In genomic region chr14:76601654-76602053, GRCm38 (mm10) we compare ENCODE assay signal across 23 mouse cellular contexts. TPM values are rescaled to one million over a fixed set of nuclear protein-coding genes. Genes with fewer than 3 reads are reported as not detected.
DNase-seq lines count a peak whose midpoint lies in the region; ATAC-seq and TF ChIP-seq lines count a peak whose summit lies in the region.
"Had no signal": no experiment of that assay in that cellular context is flagged by ENCODE, and none has a peak within 500 bp of the region (broad histone marks: within the 10 kb centered on the region; RNA-seq: fewer than 3 reads in every experiment).

No protein-coding gene starts in this region.

- H3K27ac ChIP-seq in kidney, embryonic 15.5 days = no peak overlapping the region
- peak overlapping the region; percentile 56; the same call in 1 of the 2 replicates for H3K27ac ChIP-seq in stomach, postnatal 0 days (replicated peaks)
- H3K27ac ChIP-seq: forebrain, embryonic 10.5 days; hindbrain, embryonic 14.5 days; intestine, embryonic 15.5 days; layer of hippocampus, adult 2 months; midbrain, embryonic 13.5 days; stomach, embryonic 15.5 days had no signal

- H3K9me3 ChIP-seq in kidney, embryonic 15.5 days (replicated peaks) = no peaks in the 10 kb centered on the region
- no peaks in the 10 kb centered on the region for H3K9me3 ChIP-seq in stomach, postnatal 0 days (ENCODE audit: control insufficient read depth, low read length)
- H3K9me3 ChIP-seq: forebrain, embryonic 10.5 days; intestine, embryonic 15.5 days; midbrain, embryonic 13.5 days; stomach, embryonic 15.5 days had no signal

- 89% methylated on average over 4 of the region's 4 CpGs for WGBS in kidney, embryonic 15.5 days
- WGBS in stomach, postnatal 0 days = 69% methylated on average over 4 of the region's 4 CpGs

- peaks cover 58% of the 10 kb centered on the region for H3K4me1 ChIP-seq in kidney, embryonic 15.5 days
- peaks cover 4% of the 10 kb centered on the region for H3K4me1 ChIP-seq in stomach, postnatal 0 days (replicated peaks; ENCODE audit: control insufficient read depth, insufficient read depth)

- no peak for TF ChIP-seq EP300 in stomach, postnatal 0 days (optimal IDR thresholded peaks at IDR 0.05)

- H3K27me3 ChIP-seq in kidney, embryonic 15.5 days = no peaks in the 10 kb centered on the region
- H3K27me3 ChIP-seq in stomach, postnatal 0 days (ENCODE audit: control insufficient read depth, insufficient read depth, low read length) = no peaks in the 10 kb centered on the region
- H3K27me3 ChIP-seq: intestine, embryonic 15.5 days; stomach, embryonic 15.5 days had no signal

- no peak for TF ChIP-seq CTCF in stomach, postnatal 0 days (IDR thresholded peaks at IDR 0.05; ENCODE audit: low read depth)

- DNase-seq in kidney, adult 18-20 months = peak; percentile 56
- peak; percentile 48 to 55 for DNase-seq in urinary bladder, postnatal 36 days (ENCODE audit: low spot score in 2 of 2)
- DNase-seq in urinary bladder, adult 2 months (ENCODE audit: low spot score) = no peak
- DNase-seq in cerebellum, adult 9-11 months = peak; percentile 75
- DNase-seq in stomach, postnatal 0 days (ENCODE audit: low spot score) = peak; percentile 13
- no peak for DNase-seq in lung, postnatal 14 days
- DNase-seq in adrenal gland, postnatal 4 days (ENCODE audit: low spot score in 2 of 2) = no peak
- DNase-seq: B cell, adult 2 months; forebrain, postnatal 0 days; heart, postnatal 10 days; left cerebral cortex, postnatal 4 days; liver had no signal

- no peak overlapping the region for H3K4me2 ChIP-seq in kidney, embryonic 15.5 days
- H3K4me2 ChIP-seq in stomach, postnatal 0 days (replicated peaks; ENCODE audit: low read depth) = no peak overlapping the region
- H3K4me2 ChIP-seq: heart, embryonic 11.5 days; hindbrain, embryonic 14.5 days; intestine, embryonic 15.5 days; midbrain, embryonic 13.5 days; stomach, embryonic 15.5 days had no signal

- no peak for ATAC-seq in kidney, embryonic 15.5 days (replicated peaks; ENCODE audit: low FRiP score)
- no peak for ATAC-seq in stomach, postnatal 0 days (ENCODE audit: low FRiP score, low TSS enrichment)
- ATAC-seq: forebrain, postnatal 0 days; intestine, embryonic 15.5 days; lung, postnatal 0 days; midbrain, embryonic 13.5 days had no signal

- H3K9ac ChIP-seq in kidney, embryonic 15.5 days = no peak overlapping the region
- no peak overlapping the region for H3K9ac ChIP-seq in stomach, postnatal 0 days (ENCODE audit: low read length)
- H3K9ac ChIP-seq: forebrain, postnatal 0 days; hindbrain, embryonic 14.5 days; intestine, embryonic 15.5 days; midbrain, embryonic 13.5 days; stomach, embryonic 15.5 days had no signal

- H3K4me3 ChIP-seq in kidney, embryonic 15.5 days (replicated peaks) = no peak overlapping the region
- H3K4me3 ChIP-seq in stomach, postnatal 0 days (ENCODE audit: low read depth, low read length) = no peak overlapping the region
- H3K4me3 ChIP-seq: forebrain, embryonic 10.5 days; intestine, embryonic 15.5 days; layer of hippocampus, adult 2 months; midbrain, embryonic 13.5 days; myocyte; stomach, embryonic 15.5 days had no signal

- H3K36me3 ChIP-seq in kidney, embryonic 15.5 days = no peaks in the 10 kb centered on the region
- no peaks in the 10 kb centered on the region for H3K36me3 ChIP-seq in stomach, postnatal 0 days (ENCODE audit: control insufficient read depth, insufficient read depth, low read length)
- H3K36me3 ChIP-seq: forebrain, embryonic 10.5 days; intestine, embryonic 15.5 days; midbrain, embryonic 13.5 days; stomach, embryonic 15.5 days had no signal

RNA-seq across cellular contexts. Expression of gene Serp2, which starts 45.0 kb away (rescaled TPM):
- polyA plus RNA-seq in kidney, embryonic 15.5 days (2015; fragmentation: Nextera tagmentation; extraction: Ambion mirVana) = 10.3 and 11.1 TPM in 2 replicates
- 2.9 and 4.1 TPM in 2 replicates for polyA plus RNA-seq in urinary bladder, adult 2 months (2012; rRNA removed)
- 7.4 and 8.0 TPM in 2 replicates for polyA plus RNA-seq in stomach, postnatal 0 days (2015; fragmentation: Nextera tagmentation; extraction: Ambion mirVana)
- total RNA-seq in adrenal gland, postnatal 4 days (2021) = 10 to 100 TPM; 15.5 to 16.0 TPM
- total RNA-seq: megakaryocyte progenitor cell, adult 5-6 weeks had no signal

Comparison
In these comparisons a context has a peak if more than half of its experiments do, and no peak if none do; other contexts are left out.
1. DNase-seq: peak in kidney, adult 18-20 months (single experiment), urinary bladder, postnatal 36 days (2 of 2), cerebellum, adult 9-11 months (single experiment) and stomach, postnatal 0 days (single experiment); none in urinary bladder, adult 2 months (single experiment), lung, postnatal 14 days (single experiment) and adrenal gland, postnatal 4 days (0 of 2).